Mouse (Mus musculus) left cerebral cortex, postnatal 36 days (tissue): Measurements from ENCODE around the gene Wdcp. TPM values are rescaled to one million over a fixed set of nuclear protein-coding genes. Genes with fewer than 3 reads are reported as not detected.

Experiments used
- DNase-seq, 2 experiments: peaks; one replicate each; pipeline ENCODE4 v3.0.0; 2021 to 2022; ENCODE audit warnings: low spot score in 2 of 2, mixed read lengths in 1 of 2
- intact Hi-C: fragments of 180-260 bp; cut with DNase I; formaldehyde crosslinking; loops from one replicate; pipeline ENCODE4 v1.15.1; 2025
- total RNA-seq, 2 experiments: library from RNA; stranded (reverse); gene quantifications; 2 replicates each; pipeline ENCODE4 v1.2.3; 2021

The Wdcp gene
- total RNA-seq, 2 experiments from 2014 or later = 10.8 to 12.9 TPM

- DNase-seq = peak; percentile 93 to 95
- intact Hi-C loops = loop anchor here (5.0 kb wide), 1 partner anchor 65 kb away; the partner anchor contains the start of genes Fkbp1b and Wdcp
Observed at GRCm38 (mm10) chr12:4906951-4907906, 64.1 kb downstream of the Wdcp start, which contains the start of gene Ubxn2a. Ubxn2a (minus strand) TSS chr12:4907705.

- intact Hi-C loops = loop anchor here (5.0 kb wide), 1 partner anchor 66 kb away; the partner anchor contains the start of genes Fkbp1b and Wdcp
- DNase-seq = no peak
Observed at GRCm38 (mm10) chr12:4908391-4908790, 65.3 kb downstream of the Wdcp start.

Other genes starting within 250 kb of the Wdcp start
- gene Fam228a, start 104.9 kb upstream of the Wdcp start, total RNA-seq = 1 to 10 TPM; 1.6 to 3.0 TPM
- gene Pfn4, start 74.3 kb upstream of the Wdcp start, total RNA-seq = 10 to 100 TPM; 10.5 to 13.7 TPM
- 10 to 100 TPM; 18.8 to 21.8 TPM for gene Fam228b, start 74.0 kb upstream of the Wdcp start, total RNA-seq
- gene Sf3b6, start 25.8 kb upstream of the Wdcp start, total RNA-seq = 100 to 1,000 TPM in 1 of 2 experiments, 10 to 100 TPM in 1; 82.3 to 103 TPM
- gene Fkbp1b, start 1.7 kb upstream of the Wdcp start, total RNA-seq = 10 to 100 TPM; 43.8 to 54.7 TPM
- gene Mfsd2b, start 31.1 kb downstream of the Wdcp start, total RNA-seq = 1 to 10 TPM in 1 of 2 experiments, under 1 TPM in 1; 0.54 to 1.1 TPM
- 10 to 100 TPM; 55.7 to 58.6 TPM for gene Ubxn2a, start 64.4 kb downstream of the Wdcp start, total RNA-seq
- gene Atad2b, start 74.0 kb downstream of the Wdcp start, total RNA-seq = 10 to 100 TPM; 26.5 to 34.2 TPM